Mouse (Mus musculus) C2C12 (cell line): ENCODE results near the gene Nr1d1.

Experiments
- CEBPB ChIP-seq: IDR thresholded peaks from one replicate; pipeline ENCODE4 v1.6.1; 2011; ENCODE audit warnings: low read depth, mild to moderate bottlenecking, control low read depth, moderate library complexity
- CTCF ChIP-seq: IDR thresholded peaks from one replicate; pipeline ENCODE4 v1.5.1; 2011; ENCODE audit not compliant: control insufficient read depth, insufficient read depth, insufficient read length
- USF1 ChIP-seq: IDR thresholded peaks from one replicate; pipeline ENCODE4 v1.6.1; 2011; ENCODE audit warnings: low read depth, mild to moderate bottlenecking, control low read depth, moderate library complexity

DNA sequence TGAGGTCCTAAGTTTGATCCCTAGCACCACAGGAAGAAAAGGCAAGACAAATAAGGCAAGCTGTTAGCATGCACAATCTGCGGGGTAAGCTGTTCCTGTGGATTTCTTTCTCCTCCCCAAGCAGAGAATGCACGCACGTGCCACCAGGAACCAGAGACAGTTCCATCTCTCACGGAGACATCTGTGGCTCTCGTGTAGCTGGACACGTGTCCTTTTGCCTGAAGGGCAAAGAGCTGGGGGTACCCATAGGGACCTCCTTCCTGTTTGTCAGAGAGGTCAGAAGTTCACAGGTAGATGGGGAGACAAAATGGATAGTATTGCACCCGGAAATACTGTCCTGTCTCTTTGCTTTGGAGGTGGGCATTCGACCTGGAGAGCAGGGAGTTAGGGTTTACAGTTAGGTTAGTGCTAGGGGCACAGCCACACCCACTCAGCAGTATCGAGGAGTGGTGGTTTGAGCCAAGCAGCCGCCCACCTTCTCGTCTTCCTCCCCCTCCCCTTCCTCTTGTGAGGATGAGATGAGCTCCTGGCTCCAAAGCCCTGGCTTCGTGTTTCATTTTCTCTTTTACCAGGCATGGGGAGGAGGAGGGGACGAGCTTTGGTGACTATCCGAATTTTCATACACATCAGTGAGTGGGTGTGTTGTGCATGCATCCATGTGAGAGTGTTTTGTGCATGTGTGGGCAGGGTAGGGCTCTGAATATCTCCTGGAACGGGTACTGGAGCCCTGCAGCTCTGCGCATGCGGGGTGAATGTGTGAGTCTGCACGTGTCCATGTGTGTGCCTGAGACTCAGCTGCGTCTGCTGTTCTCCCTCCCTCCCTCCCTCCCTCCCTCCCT, 28.1 kb downstream of the Nr1d1 start:
- no peak for TF ChIP-seq CTCF
- TF ChIP-seq USF1 = peak; percentile 67
- no peak for TF ChIP-seq CEBPB
